8 mouse cellular contexts compared by ENCODE assay signal in the genomic region with DNA sequence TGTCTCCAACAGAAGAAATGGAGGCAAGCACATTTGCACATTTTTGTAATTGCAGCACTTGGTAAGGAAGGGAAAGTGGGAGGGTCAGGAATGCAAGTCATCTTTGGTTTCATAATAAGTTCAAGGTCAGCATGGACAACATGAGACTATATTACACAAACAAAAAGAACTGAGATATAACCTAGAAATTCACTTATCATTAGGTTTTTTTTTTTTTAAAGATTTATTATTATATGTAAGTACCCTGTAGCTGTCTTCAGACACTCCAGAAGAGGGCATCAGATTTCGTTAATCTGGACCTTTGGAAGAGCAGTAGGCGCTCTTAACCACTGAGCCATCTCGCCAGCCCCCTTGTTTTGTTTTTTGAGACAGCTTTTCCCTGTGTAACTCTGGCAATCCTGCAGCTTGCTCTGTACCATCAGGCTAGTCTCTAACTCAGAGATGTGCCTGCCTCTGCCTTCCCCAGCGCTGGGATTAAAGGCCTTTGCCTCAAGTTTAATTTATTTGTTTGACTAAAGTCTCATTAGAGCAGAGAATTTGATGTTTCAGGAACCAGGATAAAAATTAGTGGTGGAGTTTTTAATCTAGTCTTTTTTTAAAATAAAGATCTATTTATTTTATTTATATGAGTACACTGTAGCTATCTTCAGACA. TPM values are rescaled to one million over a fixed set of nuclear protein-coding genes. Genes with fewer than 3 reads are reported as not detected.
A peak's percentile ranks its signal among the peaks of the same experiment; 100 is the strongest.
DNase-seq lines count a peak whose midpoint lies in the region; ATAC-seq lines count a peak whose summit lies in the region.

No protein-coding gene starts in this region.

- DNase-seq in kidney, postnatal 36 days = no peak
- peak; percentile 39 for DNase-seq in R1 (ENCODE audit: low read depth, low spot score)
- DNase-seq in right cerebral cortex, adult 18-20 months = no peak
- no peak for DNase-seq in lung, adult 18-20 months
- no peak for DNase-seq in gastrocnemius, postnatal 36 days

- peak overlapping the region; percentile 99 for H3K27ac ChIP-seq in kidney, embryonic 14.5 days (ENCODE audit: low read depth, low read length)
- peak overlapping the region; percentile 99 for H3K27ac ChIP-seq in hindbrain, embryonic 15.5 days (replicated peaks)
- peak overlapping the region; percentile 99 for H3K27ac ChIP-seq in midbrain, embryonic 15.5 days

- peaks cover 17% of the 10 kb centered on the region for H3K36me3 ChIP-seq in kidney, embryonic 14.5 days (ENCODE audit: control insufficient read depth, insufficient read depth, low read length)
- H3K36me3 ChIP-seq in hindbrain, embryonic 15.5 days = peaks cover 11% of the 10 kb centered on the region
- peaks cover 4% of the 10 kb centered on the region for H3K36me3 ChIP-seq in midbrain, embryonic 15.5 days (replicated peaks)

- 51% methylated on average over 4 of the region's 4 CpGs for WGBS in kidney, embryonic 14.5 days
- 57% methylated on average over 4 of the region's 4 CpGs for WGBS in hindbrain, embryonic 15.5 days
- 49% methylated on average over 4 of the region's 4 CpGs for WGBS in midbrain, embryonic 15.5 days

- no peaks in the 10 kb centered on the region for H3K9me3 ChIP-seq in kidney, embryonic 14.5 days (ENCODE audit: control insufficient read depth, low read length)
- H3K9me3 ChIP-seq in hindbrain, embryonic 15.5 days = no peaks in the 10 kb centered on the region
- H3K9me3 ChIP-seq in midbrain, embryonic 15.5 days = no peaks in the 10 kb centered on the region

- H3K4me2 ChIP-seq in kidney, embryonic 14.5 days (replicated peaks; ENCODE audit: low read depth, low read length) = peak overlapping the region; percentile 56
- H3K4me2 ChIP-seq in hindbrain, embryonic 15.5 days = peak overlapping the region; percentile 75
- peak overlapping the region; percentile 76 for H3K4me2 ChIP-seq in midbrain, embryonic 15.5 days

- peaks cover 8% of the 10 kb centered on the region for H3K4me1 ChIP-seq in kidney, embryonic 14.5 days (ENCODE audit: control insufficient read depth, insufficient read depth, low read length)
- H3K4me1 ChIP-seq in hindbrain, embryonic 15.5 days (replicated peaks) = peaks cover 13% of the 10 kb centered on the region
- peaks cover 11% of the 10 kb centered on the region for H3K4me1 ChIP-seq in midbrain, embryonic 15.5 days

- H3K4me3 ChIP-seq in kidney, embryonic 14.5 days (ENCODE audit: low read length) = peak overlapping the region; percentile 97; the same call in 1 of the 2 replicates
- peak overlapping the region; percentile 96 for H3K4me3 ChIP-seq in hindbrain, embryonic 15.5 days
- H3K4me3 ChIP-seq in midbrain, embryonic 15.5 days = peak overlapping the region; percentile 99

- peak overlapping the region; percentile 97; the same call in 1 of the 2 replicates for H3K9ac ChIP-seq in kidney, embryonic 14.5 days (ENCODE audit: low read depth, low read length)
- 0 out of 2 replicates have a peak overlapping the region, but pooled peaks have one; percentile 96 for H3K9ac ChIP-seq in hindbrain, embryonic 15.5 days
- H3K9ac ChIP-seq in midbrain, embryonic 15.5 days = no peak overlapping the region; the same call in 1 of the 2 replicates

- no peak for ATAC-seq in kidney, embryonic 14.5 days (ENCODE audit: low FRiP score, low TSS enrichment)
- no peak for ATAC-seq in hindbrain, embryonic 15.5 days (ENCODE audit: low FRiP score, low read depth)
- no peak for ATAC-seq in midbrain, embryonic 15.5 days (replicated peaks)

- no peaks in the 10 kb centered on the region for H3K27me3 ChIP-seq in kidney, embryonic 14.5 days (ENCODE audit: control insufficient read depth, insufficient read depth, low read length)
- no peaks in the 10 kb centered on the region for H3K27me3 ChIP-seq in hindbrain, embryonic 15.5 days
- H3K27me3 ChIP-seq in midbrain, embryonic 15.5 days (replicated peaks) = no peaks in the 10 kb centered on the region

- intact Hi-C loops in gastrocnemius, postnatal 36 days (cut with DNase I) = loop anchor here (5.0 kb wide), 1 partner anchor 115 kb away; the partner anchor contains the start of gene Axin1

RNA-seq across cellular contexts. Expression of gene Luc7l, which starts 0.7 kb away (rescaled TPM):
- polyA plus RNA-seq in kidney, embryonic 14.5 days (2014; fragmentation: Nextera tagmentation; extraction: Ambion mirVana) = 87.8 and 108 TPM in 2 replicates
- polyA plus RNA-seq in hindbrain, embryonic 15.5 days (2015; fragmentation: Nextera tagmentation; extraction: Ambion mirVana) = 99.8 and 104 TPM in 2 replicates
- polyA plus RNA-seq in midbrain, embryonic 15.5 days (2015; fragmentation: Nextera tagmentation; extraction: Ambion mirVana) = 117 and 123 TPM in 2 replicates
- 10 to 100 TPM in 1 of 2 experiments, 1 to 10 TPM in 1; 9.9 to 10.8 TPM for total RNA-seq in gastrocnemius, postnatal 36 days (2021)

RNA-seq across cellular contexts. Expression of gene Fam234a, which starts 8.0 kb away (rescaled TPM):
- 27.9 and 40.4 TPM in 2 replicates for polyA plus RNA-seq in kidney, embryonic 14.5 days (2014; fragmentation: Nextera tagmentation; extraction: Ambion mirVana)
- 34.2 and 35.6 TPM in 2 replicates for polyA plus RNA-seq in hindbrain, embryonic 15.5 days (2015; fragmentation: Nextera tagmentation; extraction: Ambion mirVana)
- 31.7 and 33.8 TPM in 2 replicates for polyA plus RNA-seq in midbrain, embryonic 15.5 days (2015; fragmentation: Nextera tagmentation; extraction: Ambion mirVana)
- 10 to 100 TPM; 65.5 to 66.9 TPM for total RNA-seq in gastrocnemius, postnatal 36 days (2021)

RNA-seq across cellular contexts. Expression of gene Arhgdig, which starts 44.4 kb away (rescaled TPM):
- 6.3 and 6.9 TPM in 2 replicates for polyA plus RNA-seq in kidney, embryonic 14.5 days (2014; fragmentation: Nextera tagmentation; extraction: Ambion mirVana)
- polyA plus RNA-seq in hindbrain, embryonic 15.5 days (2015; fragmentation: Nextera tagmentation; extraction: Ambion mirVana) = 193 and 206 TPM in 2 replicates
- polyA plus RNA-seq in midbrain, embryonic 15.5 days (2015; fragmentation: Nextera tagmentation; extraction: Ambion mirVana) = 124 and 125 TPM in 2 replicates
- 1 to 10 TPM in 1 of 2 experiments, under 1 TPM in 1; 0.42 to 1.3 TPM for total RNA-seq in gastrocnemius, postnatal 36 days (2021)

RNA-seq across cellular contexts. Expression of gene Rgs11, which starts 49.3 kb away (rescaled TPM):
- 5.2 and 5.9 TPM in 2 replicates for polyA plus RNA-seq in kidney, embryonic 14.5 days (2014; fragmentation: Nextera tagmentation; extraction: Ambion mirVana)
- polyA plus RNA-seq in hindbrain, embryonic 15.5 days (2015; fragmentation: Nextera tagmentation; extraction: Ambion mirVana) = 18.7 TPM in 2 replicates
- polyA plus RNA-seq in midbrain, embryonic 15.5 days (2015; fragmentation: Nextera tagmentation; extraction: Ambion mirVana) = 7.6 and 8.3 TPM in 2 replicates
- total RNA-seq in gastrocnemius, postnatal 36 days (2021) = 1 to 10 TPM; 1.0 to 1.1 TPM

RNA-seq across cellular contexts. Expression of gene Pdia2, which starts 53.1 kb away (rescaled TPM):
- polyA plus RNA-seq in kidney, embryonic 14.5 days (2014; fragmentation: Nextera tagmentation; extraction: Ambion mirVana) = 0.38 and 0.46 TPM in 2 replicates
- 0.13 and 0.38 TPM in 2 replicates for polyA plus RNA-seq in hindbrain, embryonic 15.5 days (2015; fragmentation: Nextera tagmentation; extraction: Ambion mirVana)
- 0.13 and 0.38 TPM in 2 replicates for polyA plus RNA-seq in midbrain, embryonic 15.5 days (2015; fragmentation: Nextera tagmentation; extraction: Ambion mirVana)
- not detected for total RNA-seq in gastrocnemius, postnatal 36 days (2021)

Comparison
In these comparisons a context has a peak if more than half of its experiments do, and no peak if none do; other contexts are left out.
1. RNA of gene Arhgdig, which starts 44.4 kb away (polyA plus RNA-seq): 193 to 206 TPM in hindbrain, embryonic 15.5 days and 124 to 125 TPM in midbrain, embryonic 15.5 days; 6.3 to 6.9 TPM in kidney, embryonic 14.5 days; every median in the first group is over 10 times any median in the second.
2. Peak in every context shown above with its lines, with median percentiles within 50 percentile points of each other: H3K27ac ChIP-seq, H3K4me2 ChIP-seq and H3K4me3 ChIP-seq.